Mouse (Mus musculus) embryonic fibroblast, embryonic 13.5 days (primary cell): ENCODE results near the gene Enpp7. TPM values are rescaled to one million over a fixed set of nuclear protein-coding genes. Genes with fewer than 3 reads are reported as not detected.

ENCODE experiments used
- H3K27ac ChIP-seq: 2 replicates; pipeline ENCODE4 v1.5.1; 2012; ENCODE audit warnings: low read length, control low read depth, inconsistent platforms; ENCODE audit not compliant: insufficient read depth
- H3K4me1 ChIP-seq: 2 replicates; pipeline ENCODE4 v1.6.1; 2011; ENCODE audit warnings: low read length; ENCODE audit not compliant: control insufficient read depth, insufficient read depth
- H3K4me3 ChIP-seq: 2 replicates; pipeline ENCODE4 v1.5.1; 2011; ENCODE audit warnings: mild to moderate bottlenecking, control low read depth, low read length; ENCODE audit not compliant: insufficient read depth
- CTCF ChIP-seq: IDR thresholded peaks from 2 replicates; pipeline ENCODE4 v1.5.1; 2011; ENCODE audit warnings: mild to moderate bottlenecking, control low read depth, low read length, moderate library complexity, borderline replicate concordance; ENCODE audit not compliant: insufficient read depth
- POLR2A ChIP-seq: IDR thresholded peaks from 2 replicates; pipeline ENCODE4 v1.6.1; 2011; ENCODE audit warnings: low read depth, mild to moderate bottlenecking, control low read depth, low read length, moderate library complexity
- polyA plus RNA-seq: library from polyadenylated mRNA; stranded (reverse); fragments of >200 nt; gene quantifications from 2 replicates; pipeline ENCODE4 v1.2.4, GENCODE M21; 2011; ENCODE audit warnings: low read depth; ENCODE audit not compliant: missing spikeins, insufficient read length

Enpp7 gene
- polyA plus RNA-seq, 1 experiment = not detected

DNA sequence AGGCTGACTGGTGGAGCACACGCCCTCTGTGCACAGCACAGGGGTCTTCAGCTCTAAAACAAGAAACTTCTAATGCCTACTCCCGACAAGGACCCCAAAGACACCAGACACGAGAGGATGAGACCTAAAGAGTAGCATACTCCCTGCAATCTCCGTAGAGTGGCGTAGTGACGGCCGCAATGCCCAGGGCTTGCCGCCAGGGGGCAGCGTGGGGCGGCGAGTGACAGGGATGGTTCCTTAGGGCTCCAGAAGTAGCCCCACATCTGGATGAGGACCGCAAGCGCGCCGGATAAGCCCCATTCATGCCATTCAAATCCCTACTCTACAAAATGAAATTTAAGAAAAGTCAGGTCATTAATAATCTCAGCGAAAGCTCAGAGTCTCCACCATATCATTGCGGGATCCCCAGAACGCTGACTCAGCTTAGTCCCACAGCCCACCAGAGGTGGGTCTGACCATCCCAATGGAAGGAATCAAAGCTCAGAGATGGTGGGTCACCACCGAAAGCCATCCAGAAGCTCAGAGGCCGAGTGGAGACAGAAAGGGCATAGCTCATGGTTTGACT lies 16.4 kb upstream of the Enpp7 start:
- TF ChIP-seq POLR2A = no peak
- TF ChIP-seq CTCF = peak; percentile 81
- H3K4me3 ChIP-seq = no peak overlapping the region
- H3K4me1 ChIP-seq = 0 out of 2 replicates have a peak, but pooled peaks cover 4% of the 10 kb centered on the region
- H3K27ac ChIP-seq = no peak overlapping the region

DNA sequence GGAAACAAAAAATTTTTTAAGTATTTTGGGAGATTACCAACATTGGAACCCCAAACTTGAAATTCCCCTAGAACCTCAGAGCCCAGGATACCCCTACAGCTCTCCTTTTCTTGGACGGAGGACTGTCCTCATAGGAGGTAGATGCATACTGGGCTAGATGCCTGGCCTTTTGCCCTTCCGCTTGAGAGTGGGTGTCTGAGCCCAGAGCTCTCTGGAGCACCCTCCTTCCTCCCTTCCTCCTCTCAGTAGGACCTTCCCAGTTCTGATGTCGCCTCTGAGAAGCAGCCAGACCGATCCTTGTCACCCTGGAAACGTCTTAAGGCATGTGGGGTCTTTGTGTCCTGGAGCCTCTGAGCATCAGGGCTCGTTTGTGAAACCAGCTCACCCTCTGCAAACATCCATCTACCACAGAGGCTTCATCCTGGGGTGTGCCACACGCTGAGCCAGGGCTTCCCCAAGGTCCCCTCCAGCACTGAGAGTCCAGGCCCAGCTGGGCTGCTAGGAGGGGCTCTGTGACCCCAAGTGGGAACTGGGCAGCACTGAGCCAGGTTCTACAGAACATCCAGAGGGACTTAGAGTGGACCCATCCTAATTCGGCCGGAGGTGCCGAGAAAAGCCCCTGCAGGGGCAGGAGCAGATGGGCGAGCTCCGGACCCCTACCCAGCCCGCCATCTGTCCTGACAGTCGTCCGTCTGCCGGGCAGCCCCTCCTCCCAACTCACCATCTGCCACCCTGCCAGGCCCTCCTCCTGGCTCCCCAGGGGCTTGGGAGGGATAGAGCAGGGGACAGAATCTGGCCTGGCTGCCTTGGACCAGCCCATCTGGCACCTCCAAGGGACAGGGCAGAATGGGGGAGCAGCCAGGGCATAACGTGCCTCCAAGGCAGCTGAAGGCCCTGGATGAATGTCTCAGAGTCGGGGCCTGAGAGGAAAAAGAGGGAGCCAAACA lies 15.3 kb upstream of the Enpp7 start:
- Histone ChIP-seq H3K4me3 (no peak overlapping the region), H3K27ac (no peak overlapping the region), H3K4me1 (0 out of 2 replicates have a peak, but pooled peaks cover 4% of the 10 kb centered on the region)
- TF ChIP-seq POLR2A = no peak
- no peak for TF ChIP-seq CTCF

DNA sequence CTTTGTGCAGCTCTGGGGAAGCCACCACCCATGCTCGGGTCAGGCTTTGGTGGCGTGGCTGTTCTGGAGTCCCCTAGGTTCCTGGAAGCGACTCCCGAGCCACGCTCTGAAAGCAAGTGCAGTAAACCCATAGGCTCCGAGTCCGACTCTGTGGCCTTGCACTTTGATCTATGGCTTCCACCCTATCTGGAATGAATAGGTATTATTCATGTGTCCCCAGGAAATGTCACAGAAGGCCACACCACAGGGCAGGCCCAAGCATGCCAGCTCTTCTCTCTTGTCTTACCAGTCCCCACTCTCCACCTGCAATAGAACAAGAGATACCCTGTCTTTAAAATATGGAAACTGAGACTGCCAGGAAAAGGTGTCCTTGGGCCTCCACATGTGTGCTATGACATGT lies 13.6 kb upstream of the Enpp7 start:
- Histone ChIP-seq H3K4me1 (0 out of 2 replicates have a peak, but pooled peaks cover 4% of the 10 kb centered on the region), H3K27ac (no peak overlapping the region), H3K4me3 (no peak overlapping the region)
- no peak for TF ChIP-seq POLR2A
- no peak for TF ChIP-seq CTCF

DNA sequence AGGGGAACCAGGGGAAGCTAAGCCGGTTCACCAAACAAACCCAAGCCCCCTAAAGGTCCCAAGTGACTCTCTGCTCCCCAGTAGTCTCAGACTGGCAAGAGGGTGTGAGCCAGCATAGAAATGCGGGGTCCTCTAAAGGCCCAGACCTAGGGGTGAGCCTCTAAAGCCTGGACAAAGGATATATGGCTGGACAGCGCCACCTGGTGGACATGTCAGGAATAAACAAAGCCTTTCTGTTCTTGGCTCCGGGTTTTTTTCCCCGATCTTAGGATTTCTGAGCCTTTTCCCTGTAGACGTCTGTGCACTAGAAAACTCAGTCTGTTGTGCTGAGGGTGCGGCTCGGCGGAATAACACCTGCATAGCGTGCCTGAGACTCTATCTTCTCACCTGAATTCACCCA lies 12.6 kb upstream of the Enpp7 start:
- TF ChIP-seq POLR2A = no peak
- TF ChIP-seq CTCF = peak; percentile 39; the same call in 1 of the 2 replicates
- Histone ChIP-seq H3K4me1 (0 out of 2 replicates have a peak, but pooled peaks cover 4% of the 10 kb centered on the region), H3K4me3 (no peak overlapping the region), H3K27ac (no peak overlapping the region)

DNA sequence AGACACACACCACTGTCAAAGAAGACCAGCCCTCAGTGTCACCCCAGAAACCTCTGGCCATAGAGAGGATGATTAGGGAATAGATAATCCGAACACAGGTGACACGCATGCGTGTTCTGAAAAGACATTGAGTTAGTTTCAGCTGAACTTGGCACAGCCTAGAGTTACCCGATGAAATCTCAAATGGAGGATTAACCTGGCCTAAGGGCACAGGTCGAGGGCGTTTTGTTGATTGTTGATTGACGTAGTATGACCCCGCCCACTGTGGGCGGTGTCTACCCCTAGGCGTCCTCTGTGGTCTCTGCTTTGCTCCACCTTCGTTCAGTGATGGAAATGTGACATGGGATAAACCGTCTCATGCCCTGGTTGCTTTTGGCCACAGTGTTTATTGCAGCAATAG lies 12.1 kb upstream of the Enpp7 start:
- H3K4me3 ChIP-seq = no peak overlapping the region
- no peak for TF ChIP-seq CTCF
- TF ChIP-seq POLR2A = no peak
- H3K4me1 ChIP-seq = 0 out of 2 replicates have a peak, but pooled peaks cover 4% of the 10 kb centered on the region
- no peak overlapping the region for H3K27ac ChIP-seq

DNA sequence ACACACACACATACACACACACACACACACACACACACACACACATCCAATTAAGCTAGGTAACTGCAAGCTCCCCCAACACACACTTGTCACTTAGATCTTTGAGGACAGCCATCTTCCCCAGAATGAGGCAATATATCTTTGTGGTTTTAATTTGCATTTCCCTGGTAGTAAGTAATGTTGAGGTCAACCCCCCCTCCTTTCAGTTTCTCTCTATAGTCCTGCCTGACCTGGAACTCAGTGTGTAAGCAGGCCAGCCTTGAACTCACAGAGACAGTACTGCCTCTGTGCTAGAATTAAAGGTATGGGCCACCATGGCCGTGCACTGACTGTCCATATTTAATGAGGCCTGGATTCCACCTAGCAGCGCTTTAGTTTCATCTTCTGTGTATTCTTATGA lies 7.6 kb upstream of the Enpp7 start:
- H3K4me1 ChIP-seq = 0 out of 2 replicates have a peak, but pooled peaks cover 4% of the 10 kb centered on the region
- TF ChIP-seq POLR2A (no peak), CTCF (no peak)
- H3K27ac ChIP-seq = no peak overlapping the region
- H3K4me3 ChIP-seq = no peak overlapping the region

DNA sequence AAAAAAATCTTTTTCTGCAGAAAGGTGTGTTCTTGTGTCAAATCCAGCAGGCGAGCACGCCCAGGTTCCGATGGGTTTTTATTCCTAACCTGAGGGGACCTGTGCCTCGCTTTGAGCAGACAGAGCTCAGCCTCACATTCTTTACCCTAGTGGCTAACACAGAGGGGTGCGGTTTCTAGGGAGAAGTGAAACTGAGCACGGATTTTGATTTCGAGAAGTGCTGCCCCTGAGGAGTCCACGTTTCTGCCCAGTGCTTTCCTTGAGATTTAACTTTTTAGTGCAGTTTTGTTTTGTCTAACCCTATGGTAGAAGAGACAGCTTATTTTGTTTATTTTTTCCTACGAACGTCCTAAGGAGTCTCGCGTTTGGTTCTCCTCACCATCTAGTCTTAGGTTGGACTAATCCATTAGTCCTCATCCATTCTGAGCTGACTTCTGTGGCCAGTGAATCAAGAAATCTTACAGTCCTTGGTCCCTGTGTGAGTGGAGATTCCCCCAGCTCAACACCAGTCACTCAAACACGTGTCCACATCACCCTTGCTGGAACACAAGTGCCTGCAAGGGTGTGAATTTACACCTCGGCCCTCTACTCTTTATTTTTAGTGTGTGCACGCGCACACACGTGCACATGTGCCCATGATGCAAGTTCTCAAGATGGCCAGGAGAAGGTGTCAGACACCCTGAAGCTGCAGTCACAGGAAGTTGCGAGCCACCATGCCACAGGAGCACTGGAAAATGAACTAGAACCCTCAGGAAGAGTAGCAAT lies 6.8 kb upstream of the Enpp7 start:
- TF ChIP-seq POLR2A = no peak
- Histone ChIP-seq H3K27ac (no peak overlapping the region), H3K4me1 (no peaks in the 10 kb centered on the region), H3K4me3 (no peak overlapping the region)

DNA sequence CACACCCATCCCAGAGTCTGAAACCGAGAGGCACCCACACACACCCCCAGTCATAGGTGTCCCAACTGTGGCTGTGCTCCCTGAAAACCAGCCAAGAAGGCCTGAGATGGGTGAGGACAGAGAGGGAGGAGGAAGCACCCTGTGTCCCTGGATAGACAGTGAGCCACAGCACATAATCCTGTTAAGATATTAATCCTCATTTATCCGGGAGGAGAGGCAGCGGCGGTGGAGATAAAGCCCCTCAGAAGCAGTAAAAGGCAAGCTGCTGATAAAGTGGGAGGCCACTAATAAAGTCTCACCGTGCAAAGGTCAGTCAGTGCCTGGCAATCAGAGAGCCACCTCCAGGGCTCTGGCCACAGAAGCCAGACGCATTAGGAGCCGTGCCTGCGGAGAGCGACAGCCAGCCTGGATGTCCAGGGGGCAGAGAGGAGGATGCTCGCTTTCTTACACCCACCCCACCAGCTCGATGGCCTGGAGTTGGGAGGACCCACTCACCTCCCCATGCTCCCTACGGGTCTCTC lies 5.3 kb upstream of the Enpp7 start:
- no peaks in the 10 kb centered on the region for H3K4me1 ChIP-seq
- H3K27ac ChIP-seq = no peak overlapping the region
- TF ChIP-seq CTCF (no peak), POLR2A (no peak)
- no peak overlapping the region for H3K4me3 ChIP-seq

DNA sequence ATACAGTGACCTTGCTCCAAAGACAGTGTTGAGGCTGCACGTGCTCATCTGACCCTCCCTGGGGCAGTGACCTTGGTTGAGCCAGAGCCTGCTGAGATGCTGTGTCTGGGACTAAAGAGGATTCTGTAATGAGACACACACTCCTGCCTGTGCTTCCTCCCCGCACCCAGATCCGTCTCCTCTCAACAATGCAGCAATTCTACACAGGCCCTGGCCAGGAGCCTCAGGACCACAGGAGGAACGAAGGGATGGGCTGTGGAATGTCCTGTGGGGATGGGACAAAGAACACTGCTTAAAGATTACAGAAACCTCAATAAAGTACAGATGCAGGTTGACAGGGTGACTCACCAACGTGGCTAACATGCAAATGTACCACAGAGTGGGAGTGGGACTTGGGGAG lies 2.4 kb upstream of the Enpp7 start:
- Histone ChIP-seq H3K4me3 (no peak overlapping the region), H3K27ac (no peak overlapping the region), H3K4me1 (no peaks in the 10 kb centered on the region)
- TF ChIP-seq CTCF = no peak
- no peak for TF ChIP-seq POLR2A
